Mouse (Mus musculus) layer of hippocampus, adult 11-12 months (tissue): ENCODE measurements around the gene Fam53b.

Experiments used
- DNase-seq: peaks from one replicate; pipeline ENCODE4 v3.0.0; 2022; ENCODE audit warnings: low spot score

The Fam53b gene

DNA sequence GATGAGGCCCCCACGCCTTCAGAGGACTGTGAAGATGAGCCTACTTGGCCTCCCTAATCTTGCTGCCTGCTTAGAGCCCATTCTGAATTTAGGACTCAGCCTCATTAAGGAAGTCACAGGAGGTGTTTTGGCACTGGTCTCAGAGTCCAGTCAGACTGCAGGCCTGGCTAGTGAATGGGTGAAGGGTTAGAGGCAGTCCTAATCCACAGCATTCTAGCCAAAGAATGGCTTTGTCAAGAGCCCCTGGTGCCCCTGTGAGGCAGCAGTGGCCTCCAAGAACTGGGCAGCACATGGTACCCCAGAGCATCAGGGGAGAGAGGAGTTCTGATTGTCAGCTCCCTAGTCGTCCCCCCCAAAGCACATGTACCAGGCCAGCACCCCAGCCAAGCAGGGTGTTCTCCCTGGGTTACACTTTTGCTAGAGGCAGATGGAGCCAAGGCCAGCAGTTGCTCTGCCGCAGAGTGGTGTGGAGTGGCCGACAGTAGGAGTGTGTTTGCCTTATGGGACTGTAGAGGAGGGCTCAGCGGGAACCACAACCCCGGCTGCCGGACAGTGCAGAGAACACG lies 109.3 kb downstream of the Fam53b start:
- DNase-seq = no peak

DNA sequence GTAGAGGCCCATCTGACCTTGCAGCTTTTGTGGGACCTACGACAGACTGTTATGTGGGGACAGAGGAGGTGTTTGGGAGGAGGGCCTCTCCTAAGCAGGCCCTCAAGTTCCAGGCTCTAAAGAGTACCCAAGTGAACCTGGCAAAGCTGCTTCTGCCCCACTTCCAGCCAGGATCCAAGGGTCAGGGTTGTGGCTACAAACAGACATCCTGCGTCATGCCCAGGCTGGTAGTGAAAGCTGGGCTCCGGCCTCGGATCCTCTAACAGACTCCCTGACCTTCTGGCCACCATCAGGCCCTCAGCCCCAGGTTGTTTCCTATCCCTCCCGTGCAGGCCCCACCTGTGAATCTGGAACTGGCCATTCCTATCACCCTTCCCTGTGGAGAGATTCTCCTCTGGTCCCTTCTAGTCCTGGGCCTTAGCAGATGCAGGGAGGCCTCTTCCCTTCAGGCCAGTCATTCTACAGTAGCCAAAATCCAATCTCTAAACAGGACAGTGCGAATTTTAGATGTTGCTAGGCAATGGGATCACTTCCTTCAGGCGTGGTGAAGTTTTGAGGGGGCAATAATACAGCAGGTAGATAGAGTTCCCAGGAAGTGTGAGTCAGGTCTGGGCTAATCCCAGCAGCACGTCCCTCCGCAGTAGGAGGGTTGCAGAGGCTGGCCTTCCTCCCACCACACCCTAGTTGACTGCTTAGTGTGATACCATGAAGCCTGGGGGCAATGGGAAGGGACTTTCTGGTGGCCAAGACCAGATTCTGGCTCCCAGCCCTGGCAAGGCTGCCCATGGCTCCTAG lies 110.0 kb downstream of the Fam53b start:
- DNase-seq = no peak

DNA sequence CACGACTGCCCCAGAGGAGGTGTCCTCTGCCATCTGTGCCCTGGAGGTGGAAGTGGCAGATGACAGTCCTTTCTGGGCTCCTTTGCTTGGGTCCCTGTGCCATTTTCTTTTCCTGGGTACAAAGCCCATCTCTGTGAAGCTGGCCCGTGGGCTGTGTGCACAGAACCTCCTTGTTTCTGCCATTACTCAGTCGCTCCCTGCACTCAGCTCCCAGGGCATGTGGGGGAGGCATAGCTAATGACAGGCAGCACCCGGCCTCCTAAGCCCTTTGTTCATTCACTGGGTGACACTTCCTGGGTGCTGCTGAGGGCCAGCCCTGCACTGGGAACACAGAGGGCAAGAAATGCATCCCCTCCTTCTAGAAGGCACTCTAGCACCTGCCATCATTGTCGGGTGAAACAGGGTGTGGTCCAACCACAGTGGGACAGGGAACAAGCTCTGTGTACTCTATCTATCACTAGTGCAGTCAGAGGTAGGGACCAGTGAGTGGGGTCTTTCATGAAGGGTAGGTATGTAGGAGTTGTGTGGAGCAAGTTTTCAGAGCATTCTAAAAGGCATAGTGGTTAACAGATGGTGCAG lies 111.1 kb downstream of the Fam53b start:
- peak; percentile 71 for DNase-seq

DNA sequence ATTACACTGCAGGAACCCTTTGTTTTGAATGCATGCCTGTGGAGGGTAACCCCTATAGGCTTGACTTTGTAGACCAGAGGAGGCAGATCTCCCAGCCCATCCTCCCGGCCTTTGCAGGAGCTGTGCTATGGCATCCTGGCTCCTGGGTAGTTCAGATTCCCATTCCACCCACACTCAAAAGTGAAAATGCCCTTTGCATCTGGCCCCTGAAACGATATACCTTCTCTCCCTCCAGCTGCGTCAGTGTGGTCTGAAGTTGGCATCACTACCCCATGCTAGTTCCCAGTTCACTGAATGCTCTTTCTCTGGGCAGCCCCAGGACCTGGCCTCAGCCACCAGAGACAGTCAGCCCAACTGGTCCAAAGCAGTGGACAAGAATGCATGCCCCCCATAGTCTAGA lies 111.7 kb downstream of the Fam53b start:
- no peak for DNase-seq

DNA sequence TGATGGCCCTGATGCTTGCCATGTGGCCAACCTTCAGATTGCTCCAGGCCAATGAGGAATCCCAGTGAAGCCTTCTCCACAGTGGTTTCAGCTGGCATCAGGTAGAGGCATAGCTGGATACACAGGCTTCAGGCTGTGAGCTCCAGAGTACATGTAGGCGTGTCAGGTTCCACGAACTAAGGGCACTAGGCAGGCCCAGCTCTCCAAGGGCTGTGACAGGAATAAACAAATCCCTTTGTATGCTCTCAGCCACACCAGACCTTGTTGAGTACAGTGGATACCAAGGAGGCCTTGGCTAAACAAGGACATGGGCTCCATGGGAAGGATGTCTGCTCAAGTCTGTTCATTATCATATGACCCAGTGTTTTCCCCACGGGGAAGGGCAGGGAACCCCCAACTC lies 112.3 kb downstream of the Fam53b start:
- DNase-seq = no peak

DNA sequence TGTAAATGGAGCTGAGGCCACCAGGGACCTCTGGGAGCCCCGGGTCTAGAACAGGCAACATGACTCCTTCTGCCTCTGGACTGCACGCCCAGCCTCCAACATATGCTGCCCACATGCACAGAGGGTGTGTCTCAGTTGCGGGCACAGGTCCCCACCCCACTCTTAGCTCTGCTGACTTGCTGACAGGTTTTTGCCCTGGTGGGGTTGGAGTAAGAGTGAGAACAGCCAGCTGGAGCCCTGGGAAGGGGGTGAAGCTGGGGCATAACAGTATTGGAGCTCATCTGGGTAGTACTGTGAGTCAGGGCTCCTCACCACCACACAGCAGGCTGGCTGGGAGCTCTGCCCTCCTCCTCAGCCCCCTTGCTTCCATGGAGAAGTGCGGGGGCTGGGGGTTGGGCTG lies 113.6 kb downstream of the Fam53b start:
- DNase-seq = no peak

DNA sequence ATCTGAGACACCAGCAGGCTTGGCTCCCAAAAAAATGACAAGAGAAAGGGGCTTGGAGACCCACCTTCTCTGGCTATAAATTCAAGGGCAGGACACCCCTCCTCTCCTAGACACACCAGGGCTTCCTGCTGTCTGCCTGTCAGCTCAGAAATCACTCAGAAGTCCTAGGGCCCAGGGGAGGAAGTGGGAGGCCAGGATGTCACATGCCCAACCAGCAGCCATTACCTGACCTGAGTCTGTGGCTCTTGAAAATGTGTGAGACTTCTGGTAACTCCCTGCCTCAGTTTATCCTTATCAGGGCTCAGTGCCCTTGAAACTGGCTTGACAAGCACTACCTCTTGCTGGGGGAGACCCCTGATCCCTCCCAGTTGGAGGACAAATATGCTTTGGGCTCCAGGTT lies 114.0 kb downstream of the Fam53b start:
- DNase-seq = no peak

DNA sequence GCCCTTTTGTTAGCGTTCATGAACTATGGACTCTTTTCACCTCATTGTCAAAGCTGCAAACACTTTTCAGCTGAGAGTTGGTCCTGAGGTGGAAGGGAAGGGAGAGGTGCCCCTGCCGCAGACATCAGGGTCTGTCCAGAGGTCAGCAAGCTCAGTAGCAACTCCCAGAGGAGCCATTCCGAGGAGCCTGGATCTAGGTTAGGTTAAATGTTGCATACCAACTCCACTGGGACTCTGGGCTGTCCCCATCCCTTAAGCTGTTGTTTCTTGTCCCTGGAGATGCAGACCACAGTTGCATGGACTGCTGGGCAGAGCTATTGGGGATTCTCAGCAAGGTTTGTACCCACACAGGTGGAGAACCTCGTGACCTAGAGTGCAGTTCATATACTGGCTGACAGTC lies 114.5 kb downstream of the Fam53b start:
- no peak for DNase-seq

DNA sequence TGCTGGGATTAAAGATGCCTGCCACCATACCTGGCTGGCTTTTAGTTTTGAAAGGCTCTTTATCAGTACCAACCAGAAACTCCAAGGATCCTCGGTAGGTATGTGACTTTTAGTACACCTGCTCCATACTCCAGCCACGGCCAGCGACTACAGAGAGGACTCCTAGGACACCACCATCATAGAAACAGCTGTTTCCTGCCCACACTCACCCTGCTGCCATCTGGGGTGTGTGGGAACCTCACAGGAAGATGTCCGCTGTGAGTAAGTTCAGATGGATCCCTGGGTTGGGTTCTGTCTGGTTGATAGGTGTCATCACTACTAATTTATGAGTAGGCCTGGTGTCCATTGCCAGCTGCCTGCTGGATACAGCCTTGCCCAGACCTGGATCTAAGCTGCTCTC lies 114.9 kb downstream of the Fam53b start:
- DNase-seq = no peak

DNA sequence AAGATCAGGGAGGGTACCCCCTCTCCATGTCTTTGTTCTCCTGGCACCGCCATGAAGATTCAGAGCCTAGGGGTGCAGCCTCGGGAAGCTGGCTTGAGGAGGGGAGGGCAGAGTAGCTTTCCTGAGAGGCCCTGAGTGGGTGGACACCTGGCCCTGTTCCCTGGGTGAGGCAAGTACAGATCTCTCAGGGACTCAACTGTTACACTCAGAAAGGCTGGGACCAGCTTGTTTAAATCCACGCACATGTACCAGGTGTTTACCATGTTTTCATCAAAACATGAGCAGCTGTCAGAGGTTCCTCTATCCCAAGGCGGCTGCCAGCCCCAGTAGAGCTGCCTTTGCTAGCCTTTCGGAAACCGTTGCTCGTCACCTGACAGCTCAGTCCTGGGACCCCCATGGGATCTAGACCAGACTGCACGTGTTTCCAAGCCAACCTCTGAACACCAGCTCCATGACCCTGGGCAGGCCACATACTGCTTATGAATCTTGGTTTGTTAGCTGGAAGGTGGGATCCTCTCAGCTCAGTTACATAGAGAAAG lies 116.4 kb downstream of the Fam53b start:
- DNase-seq = no peak

DNA sequence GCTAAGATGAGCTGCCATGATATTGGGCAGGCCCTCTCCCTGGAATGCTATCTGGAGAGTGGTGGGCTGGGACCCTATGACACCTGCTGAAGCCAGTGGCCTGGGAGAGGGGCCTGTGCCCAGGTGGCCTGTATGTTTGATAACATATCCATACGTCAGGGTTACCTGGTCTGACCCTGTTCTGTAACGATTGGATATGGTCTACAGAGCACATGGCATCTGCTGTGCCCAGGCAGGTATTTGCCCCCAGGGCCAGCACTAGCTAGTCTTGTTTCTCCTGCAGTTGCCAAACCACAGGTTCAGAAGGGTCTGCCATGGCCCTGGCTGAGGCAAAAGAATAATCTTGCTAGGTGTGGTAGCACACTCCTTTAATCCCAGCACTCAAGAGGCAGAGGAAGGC lies 120.1 kb downstream of the Fam53b start:
- DNase-seq = no peak

DNA sequence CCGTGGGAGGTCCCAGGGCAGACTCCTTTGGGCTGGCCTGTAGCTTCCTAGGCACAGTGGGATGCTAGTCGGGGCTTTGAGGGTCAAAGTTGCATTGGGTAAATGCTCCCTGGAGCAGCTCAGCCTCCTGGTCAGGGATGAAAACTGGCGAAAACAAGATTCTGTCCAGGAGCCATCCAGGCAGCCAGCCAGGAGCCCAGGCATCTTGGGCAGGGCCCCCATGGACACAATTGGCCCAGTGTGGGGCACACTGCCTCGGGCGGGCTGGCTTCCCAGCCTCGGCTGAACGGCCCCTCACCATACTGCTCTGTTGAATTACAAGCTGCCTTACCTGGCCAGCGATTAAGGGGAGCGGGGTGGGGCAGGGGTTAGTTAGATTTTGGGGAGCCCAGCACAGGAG lies 121.0 kb downstream of the Fam53b start:
- DNase-seq = peak; percentile 65

DNA sequence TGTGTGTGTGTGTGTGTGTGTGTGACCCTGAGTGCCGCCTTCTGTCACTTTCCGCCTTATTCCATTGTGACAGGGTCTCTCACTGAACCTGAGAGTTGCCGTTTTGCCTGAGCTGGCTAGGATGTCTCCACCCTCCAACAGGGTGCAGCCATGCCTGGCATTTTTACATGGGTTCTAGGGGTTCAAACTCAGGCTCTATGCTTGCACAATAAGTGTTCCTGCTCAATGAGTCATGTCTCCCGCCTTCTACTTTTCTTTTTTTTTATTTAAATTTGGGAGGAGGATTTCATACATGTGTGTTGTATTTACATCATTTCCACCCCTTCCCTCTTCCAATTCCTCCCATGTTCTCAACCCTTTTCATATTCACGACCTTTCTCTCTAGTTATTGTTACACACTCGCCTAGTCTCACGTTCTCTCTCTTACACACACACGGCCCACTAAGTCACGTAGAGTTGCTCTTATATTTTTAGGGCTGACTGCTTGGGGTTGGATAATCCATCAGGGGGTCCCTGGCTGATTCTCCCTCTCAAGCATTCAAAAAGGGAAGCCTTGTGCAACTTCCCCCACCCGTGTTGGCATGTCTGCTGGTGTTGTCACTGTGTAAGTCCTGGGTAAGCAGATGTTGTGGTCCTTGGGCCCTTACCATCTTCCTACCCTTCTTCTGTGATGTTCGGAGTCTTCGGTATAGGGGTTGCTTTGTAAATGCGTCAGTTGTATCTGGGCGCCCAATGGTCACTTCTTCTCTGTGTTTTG lies 122.8 kb downstream of the Fam53b start:
- peak; percentile 37 for DNase-seq

DNA sequence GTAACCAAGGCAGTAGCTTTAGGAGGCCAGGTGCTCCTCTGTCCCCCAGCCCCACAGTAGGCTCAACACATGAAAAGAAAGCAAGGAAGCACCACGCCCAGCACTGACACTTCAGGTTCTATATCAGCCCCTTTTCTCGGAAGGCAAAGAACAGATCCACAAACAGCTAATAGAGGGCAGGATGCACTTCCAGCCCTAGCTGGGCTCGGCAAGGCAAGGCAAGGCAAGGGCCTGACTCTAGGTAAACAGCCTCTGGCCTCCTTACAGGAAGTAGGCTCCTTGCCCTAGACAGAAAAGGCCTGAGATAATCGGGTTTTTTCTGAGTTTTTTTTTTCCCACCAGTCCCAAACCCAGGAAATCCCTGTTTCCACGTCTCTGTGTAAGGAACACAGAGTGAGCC lies 124.0 kb downstream of the Fam53b start:
- no peak for DNase-seq

DNA sequence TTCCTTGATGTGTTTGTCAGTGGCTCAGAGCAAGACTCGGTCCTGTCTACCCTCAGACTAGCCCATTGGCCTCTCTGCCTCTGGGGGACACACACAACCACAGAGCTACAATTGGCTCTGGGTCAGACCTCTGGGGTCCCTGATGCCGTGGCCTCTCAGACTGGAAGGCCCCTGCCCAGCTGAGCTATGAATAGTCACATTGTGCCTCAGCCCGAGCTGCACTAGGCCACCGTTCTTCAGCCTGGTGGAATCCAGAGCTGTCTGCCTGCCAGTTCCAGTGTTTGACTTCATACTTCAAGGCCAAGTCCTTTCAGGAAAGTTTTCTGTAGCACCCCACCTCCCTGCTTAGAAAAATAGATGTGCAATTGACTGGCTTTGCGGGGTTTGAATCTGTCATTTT lies 125.0 kb downstream of the Fam53b start:
- peak; percentile 43 for DNase-seq

DNA sequence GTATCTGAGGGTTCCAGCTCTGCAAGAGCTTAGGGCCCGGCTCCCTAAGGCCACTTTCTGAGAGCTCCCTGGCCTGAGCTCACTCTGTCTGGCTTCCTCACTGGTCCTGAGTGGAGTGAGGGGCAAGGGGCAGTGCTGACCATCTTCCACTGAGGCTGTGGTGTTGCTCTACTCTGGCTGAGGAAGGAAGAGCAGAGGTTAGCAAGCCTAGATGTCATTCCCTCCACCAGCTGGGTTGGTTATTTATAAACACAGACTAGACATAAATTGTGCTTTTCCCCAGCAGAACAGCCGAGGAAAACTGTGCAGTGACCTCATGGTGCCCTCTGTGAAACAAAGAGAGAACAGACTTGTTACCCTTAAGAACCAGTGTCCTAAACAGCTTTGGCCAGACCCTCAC lies 125.8 kb downstream of the Fam53b start:
- DNase-seq = no peak

DNA sequence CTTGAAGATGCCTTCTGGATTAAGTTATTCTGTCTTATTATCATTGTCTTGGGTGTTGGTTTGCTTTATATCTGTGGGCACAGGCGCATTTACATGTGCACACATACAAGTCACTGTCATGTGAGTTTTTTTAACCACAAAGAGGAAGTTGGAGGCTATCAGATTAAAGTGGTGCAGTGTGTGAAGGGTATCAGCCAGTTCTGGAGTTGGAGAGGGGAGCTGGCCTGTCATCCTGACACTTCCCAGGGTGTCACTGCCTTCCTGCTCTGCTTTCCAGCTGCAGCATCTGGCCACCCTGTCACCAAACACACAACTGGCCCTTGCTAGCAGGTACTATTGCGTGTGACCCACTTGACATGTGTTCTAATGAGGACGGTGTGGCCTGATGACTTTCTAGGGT lies 127.2 kb downstream of the Fam53b start:
- no peak for DNase-seq

DNA sequence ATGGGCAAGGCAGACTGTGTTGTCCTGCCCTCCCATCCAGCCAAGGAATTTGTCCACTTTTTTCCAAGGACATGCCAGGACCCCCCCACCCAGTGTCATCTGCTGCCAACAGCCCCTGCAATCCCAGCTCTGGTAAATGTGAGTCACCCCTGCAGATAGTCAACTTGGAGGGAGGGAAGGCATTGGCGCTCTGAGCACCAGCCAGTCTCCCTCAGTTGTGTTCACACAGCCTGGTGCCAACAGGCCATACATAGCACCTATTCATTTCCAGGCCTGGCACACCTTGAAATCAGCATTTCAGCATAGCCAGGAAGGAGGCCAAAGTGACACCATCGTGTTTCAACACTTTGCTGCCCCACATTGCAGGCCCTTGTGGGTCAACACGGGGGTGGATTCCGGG lies 129.8 kb downstream of the Fam53b start:
- DNase-seq = no peak

DNA sequence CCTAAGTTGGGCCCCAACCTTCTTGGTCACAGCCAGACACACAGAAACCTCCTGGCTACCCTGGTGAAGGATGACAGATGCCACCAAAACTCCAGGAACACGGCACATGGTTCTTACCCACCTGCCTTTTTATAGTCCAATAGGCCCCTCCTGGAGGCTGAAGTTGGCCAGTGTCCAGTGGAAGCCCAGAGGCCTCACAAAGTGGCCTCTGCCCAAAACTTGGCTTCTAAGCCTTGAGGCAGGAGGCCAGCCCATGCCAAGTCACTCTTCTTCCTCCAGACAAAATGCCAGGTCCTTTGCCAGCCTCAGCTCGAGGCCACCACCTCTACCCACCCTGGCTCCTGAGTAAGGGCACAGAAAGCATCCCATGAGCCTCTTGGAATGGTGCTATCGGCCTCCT lies 130.8 kb downstream of the Fam53b start:
- no peak for DNase-seq

DNA sequence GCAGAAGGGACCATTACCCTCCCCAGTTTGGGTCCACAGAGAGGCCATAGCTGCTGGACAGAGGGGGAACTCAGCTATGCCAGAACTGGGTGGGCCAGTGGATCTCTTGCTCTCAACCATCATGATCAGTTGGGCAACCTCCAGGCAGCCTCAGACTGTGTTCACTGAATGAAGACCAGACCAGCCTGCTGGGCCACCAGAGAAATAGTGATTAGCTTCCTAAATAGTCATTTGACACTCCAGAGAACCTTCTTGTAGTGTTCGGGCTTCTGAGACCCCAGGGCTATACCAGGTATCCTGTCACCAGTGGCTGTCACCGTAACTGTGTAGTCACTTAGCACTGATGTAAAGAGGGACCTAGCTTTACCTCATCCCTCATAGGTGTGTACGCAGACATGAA lies 131.3 kb downstream of the Fam53b start:
- no peak for DNase-seq

DNA sequence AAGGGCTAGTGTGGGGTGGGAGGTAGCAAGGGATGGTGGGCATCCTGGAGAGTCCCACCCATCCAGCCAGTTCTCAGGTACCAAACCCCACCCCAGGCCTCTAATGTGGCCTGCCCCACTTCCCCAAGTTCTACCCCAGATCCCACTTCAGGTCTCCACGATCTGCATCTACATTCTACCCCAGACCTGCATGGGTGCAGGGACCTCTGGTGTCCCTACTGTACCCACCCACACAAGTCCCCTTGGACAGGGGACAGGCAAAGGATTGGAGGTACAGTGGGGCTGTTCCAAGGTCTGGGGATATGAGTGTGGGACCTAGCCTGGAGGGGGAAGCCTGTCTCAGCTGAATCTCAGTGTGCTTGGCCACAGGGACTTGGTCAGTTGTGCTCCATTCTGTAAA lies 131.9 kb downstream of the Fam53b start:
- DNase-seq = no peak

DNA sequence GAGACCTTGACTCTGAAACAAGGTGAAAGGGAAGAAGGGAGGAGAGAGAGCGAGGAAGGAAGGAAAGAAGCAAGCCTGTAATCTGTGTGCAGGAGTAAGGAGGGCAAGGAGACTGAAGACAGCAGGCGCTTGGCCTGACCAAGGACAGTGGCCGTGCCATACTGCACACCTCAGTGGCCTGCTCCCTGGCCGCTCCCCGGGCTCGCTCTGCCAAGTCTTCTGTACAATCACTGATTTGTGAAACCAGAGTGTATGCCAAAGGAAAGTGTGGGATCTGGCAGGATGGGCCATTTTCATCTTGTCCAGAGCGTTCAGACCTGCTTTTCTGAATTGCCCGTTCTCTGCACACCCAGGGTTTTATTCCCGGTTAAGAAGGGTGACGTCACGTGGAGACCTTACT lies 132.4 kb downstream of the Fam53b start:
- no peak for DNase-seq

DNA sequence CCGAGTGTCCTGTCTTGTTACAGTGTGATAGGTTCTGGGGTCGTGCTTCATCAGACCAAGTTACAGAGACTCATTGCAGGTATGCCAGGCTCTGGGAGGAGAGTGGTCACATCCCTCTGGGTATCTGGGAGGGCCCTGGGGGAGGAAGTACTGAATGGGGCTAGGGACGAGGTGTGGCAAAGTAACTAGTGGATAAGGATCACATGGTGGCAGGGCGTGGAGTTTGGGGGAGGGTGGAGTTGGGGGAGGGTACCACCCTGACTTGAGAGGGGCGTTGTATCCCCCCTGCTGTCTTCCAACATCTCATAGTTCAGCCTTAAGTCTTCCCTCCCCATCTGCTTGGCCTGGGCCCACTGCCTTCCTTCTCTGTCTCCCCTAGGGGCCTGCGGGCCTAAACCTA lies 134.1 kb downstream of the Fam53b start:
- DNase-seq = no peak
